19 mouse cellular contexts compared by ENCODE assay signal in the genomic region with DNA sequence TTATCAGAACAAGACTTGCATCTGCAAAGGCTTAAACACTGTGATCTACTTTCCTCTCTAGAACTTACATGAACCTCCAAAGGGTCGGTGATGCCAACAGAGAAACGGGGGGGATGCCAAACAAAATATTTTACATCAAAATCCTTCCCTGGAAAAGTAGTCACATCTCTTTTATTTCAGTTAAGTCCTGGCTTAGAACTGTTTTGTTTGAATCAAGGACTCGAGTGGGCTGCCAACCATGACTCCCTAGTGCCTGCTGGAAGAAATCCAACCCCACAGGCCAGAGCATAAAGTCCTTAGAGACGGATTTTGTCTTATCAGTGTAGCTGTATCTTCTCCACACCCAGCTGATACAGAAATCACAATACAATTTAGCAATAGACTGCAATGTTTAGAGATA.
DNase-seq lines count a peak whose midpoint lies in the region; ATAC-seq and TF ChIP-seq lines count a peak whose summit lies in the region.
"Had no signal": no experiment of that assay in that cellular context is flagged by ENCODE, and none has a peak within 500 bp of the region (broad histone marks: within the 10 kb centered on the region; RNA-seq: fewer than 3 reads in every experiment).

No protein-coding gene starts in this region.

- no peak for TF ChIP-seq CTCF in lung, adult 2 months (IDR thresholded peaks at IDR 0.05; ENCODE audit: insufficient read depth, low read length)

- peak; percentile 92 for DNase-seq in heart, adult 11 months
- DNase-seq in kidney, postnatal 4 days: peak; percentile 18 to 20
- no peak for DNase-seq in kidney, adult 9 months
- DNase-seq in heart, adult 8-10 months (ENCODE audit: low spot score): peak; percentile 9
- DNase-seq in heart, postnatal 25 days (ENCODE audit: low spot score): peak; percentile 19
- DNase-seq in gastrocnemius, postnatal 14 days: no peak
- DNase-seq in lung, adult 2 months: no peak
- DNase-seq: cerebellum, adult 18-20 months; spleen, adult 18-20 months; thymus, adult 18-20 months; thymus, postnatal 4 days had no signal

- no peak overlapping the region for H3K4me2 ChIP-seq in heart, embryonic 11.5 days
- H3K4me2 ChIP-seq: forebrain, embryonic 13.5 days; hindbrain, embryonic 14.5 days; limb, embryonic 12.5 days; liver, embryonic 15.5 days; midbrain, embryonic 11.5 days had no signal

- no peaks in the 10 kb centered on the region for H3K4me1 ChIP-seq in heart, embryonic 11.5 days (ENCODE audit: control insufficient read depth, insufficient read depth, low read length)
- H3K4me1 ChIP-seq in lung, adult 2 months (ENCODE audit: control insufficient read depth, insufficient read depth, low read length): no peaks in the 10 kb centered on the region
- H3K4me1 ChIP-seq: forebrain, embryonic 13.5 days; limb, embryonic 12.5 days; liver, embryonic 15.5 days had no signal

- no peak overlapping the region for H3K27ac ChIP-seq in heart, embryonic 11.5 days (ENCODE audit: low read depth, low read length)
- H3K27ac ChIP-seq: forebrain, embryonic 13.5 days; hindbrain, embryonic 14.5 days; limb, embryonic 12.5 days; liver, embryonic 15.5 days had no signal

- no peaks in the 10 kb centered on the region for H3K9me3 ChIP-seq in heart, embryonic 11.5 days (replicated peaks; ENCODE audit: control insufficient read depth, low read length)
- H3K9me3 ChIP-seq: forebrain, embryonic 13.5 days; limb, embryonic 12.5 days; liver, embryonic 15.5 days had no signal

- WGBS in heart, embryonic 11.5 days (ENCODE audit: insufficient replicate concordance): 58% methylated on average over 4 of the region's 4 CpGs
- 48% methylated on average over 4 of the region's 4 CpGs for WGBS in lung, adult 2 months

- no peak for ATAC-seq in heart, embryonic 11.5 days (replicated peaks; ENCODE audit: insufficient number of reproducible peaks, low FRiP score, low TSS enrichment)
- ATAC-seq: forebrain, embryonic 13.5 days; lung, postnatal 0 days had no signal

- H3K9ac ChIP-seq in heart, embryonic 11.5 days (ENCODE audit: low read depth, low read length): no peak overlapping the region
- H3K9ac ChIP-seq: forebrain, embryonic 13.5 days; hindbrain, embryonic 14.5 days; limb, embryonic 12.5 days; liver, embryonic 15.5 days had no signal

- no peak overlapping the region for H3K4me3 ChIP-seq in heart, embryonic 11.5 days (ENCODE audit: low read depth, low read length)
- H3K4me3 ChIP-seq in lung, adult 2 months (replicated peaks; ENCODE audit: extremely low read depth, low read depth, low read length): no peak overlapping the region
- H3K4me3 ChIP-seq: forebrain, embryonic 13.5 days; limb, embryonic 12.5 days; liver, embryonic 15.5 days had no signal

- intact Hi-C loops in heart, postnatal 25 days (cut with DNase I): no loop called here
- intact Hi-C loops in gastrocnemius, postnatal 14 days (cut with DNase I; ENCODE audit: low total_unique reads): no loop called here

- no peaks in the 10 kb centered on the region for H3K36me3 ChIP-seq in heart, embryonic 11.5 days (ENCODE audit: control insufficient read depth, insufficient read depth, low read length)
- H3K36me3 ChIP-seq: limb, embryonic 12.5 days; liver, embryonic 15.5 days had no signal

- TF ChIP-seq POLR2A in lung, adult 2 months (IDR thresholded peaks at IDR 0.05; ENCODE audit: borderline replicate concordance, extremely low read depth, low read depth, low read length): no peak

- no peaks in the 10 kb centered on the region for H3K27me3 ChIP-seq in heart, embryonic 11.5 days (ENCODE audit: control insufficient read depth, insufficient read depth, low read length)
- H3K27me3 ChIP-seq: CH12.LX; forebrain, embryonic 13.5 days; limb, embryonic 12.5 days; liver, embryonic 15.5 days had no signal

Comparison
In these comparisons a context has a peak if more than half of its experiments do, and no peak if none do; other contexts are left out.
1. DNase-seq: peak in heart, adult 11 months (single experiment), kidney, postnatal 4 days (2 of 2), heart, adult 8-10 months (single experiment) and heart, postnatal 25 days (single experiment); none in kidney, adult 9 months (single experiment), gastrocnemius, postnatal 14 days (single experiment) and lung, adult 2 months (single experiment).